Mouse (Mus musculus) natural killer cell, adult 2 months (primary cell): ENCODE data around the gene Dact3.
A peak's percentile ranks its signal among the peaks of the same experiment; 100 is the strongest.

Source experiments
- DNase-seq, 2 experiments: peaks; one replicate each; pipeline ENCODE4 v3.0.0; 2022; ENCODE audit warnings: low spot score in 2 of 2

Gene Dact3

GRCm38 (mm10) chr7:16916342-16917265 lies 41.5 kb downstream of the Dact3 start:
- DNase-seq, result no peak

- no peak for DNase-seq
Measured at GRCm38 (mm10) chr7:16917447-16917846, 42.3 kb downstream of the Dact3 start.

- no peak for DNase-seq
Measured at GRCm38 (mm10) chr7:16918014-16918413, 42.9 kb downstream of the Dact3 start.

GRCm38 (mm10) chr7:16918670-16919069 lies 43.6 kb downstream of the Dact3 start:
- DNase-seq, result no peak

GRCm38 (mm10) chr7:16919395-16920149 lies 44.5 kb downstream of the Dact3 start:
- DNase-seq, result no peak

GRCm38 (mm10) chr7:16920150-16920579 lies 45.0 kb downstream of the Dact3 start:
- no peak for DNase-seq

- DNase-seq, result no peak
Measured at GRCm38 (mm10) chr7:16920818-16921791, 46.0 kb downstream of the Dact3 start.

- no peak for DNase-seq
Measured at GRCm38 (mm10) chr7:16921881-16922335, 46.8 kb downstream of the Dact3 start.

- no peak for DNase-seq
Measured at GRCm38 (mm10) chr7:16922360-16922973, 47.4 kb downstream of the Dact3 start.

GRCm38 (mm10) chr7:16923283-16924036 lies 48.3 kb downstream of the Dact3 start:
- DNase-seq, result no peak

- peak; percentile 100 for DNase-seq
Measured at GRCm38 (mm10) chr7:16924037-16924834, 49.1 kb downstream of the Dact3 start, which contains the start of gene Calm3. TSS of gene Calm3 (minus strand) at chr7:16924114.

GRCm38 (mm10) chr7:16928341-16928740 lies 53.2 kb downstream of the Dact3 start:
- no peak for DNase-seq

GRCm38 (mm10) chr7:16930850-16931249 lies 55.7 kb downstream of the Dact3 start:
- DNase-seq, result peak; percentile 63 to 69

GRCm38 (mm10) chr7:16931968-16932627 lies 57.0 kb downstream of the Dact3 start:
- peak; percentile 73 to 83 for DNase-seq

GRCm38 (mm10) chr7:16932704-16933577 lies 57.8 kb downstream of the Dact3 start:
- peak in 1 of 2 experiments; percentile 60 for DNase-seq
